Mouse (Mus musculus) telencephalon, adult 2 months (tissue): ENCODE data around the gene Tox3.

Source experiments
- DNase-seq: peaks from one replicate; pipeline ENCODE4 v3.0.0-alpha.2; 2011; ENCODE audit warnings: low read depth, low spot score

Tox3 gene

DNA sequence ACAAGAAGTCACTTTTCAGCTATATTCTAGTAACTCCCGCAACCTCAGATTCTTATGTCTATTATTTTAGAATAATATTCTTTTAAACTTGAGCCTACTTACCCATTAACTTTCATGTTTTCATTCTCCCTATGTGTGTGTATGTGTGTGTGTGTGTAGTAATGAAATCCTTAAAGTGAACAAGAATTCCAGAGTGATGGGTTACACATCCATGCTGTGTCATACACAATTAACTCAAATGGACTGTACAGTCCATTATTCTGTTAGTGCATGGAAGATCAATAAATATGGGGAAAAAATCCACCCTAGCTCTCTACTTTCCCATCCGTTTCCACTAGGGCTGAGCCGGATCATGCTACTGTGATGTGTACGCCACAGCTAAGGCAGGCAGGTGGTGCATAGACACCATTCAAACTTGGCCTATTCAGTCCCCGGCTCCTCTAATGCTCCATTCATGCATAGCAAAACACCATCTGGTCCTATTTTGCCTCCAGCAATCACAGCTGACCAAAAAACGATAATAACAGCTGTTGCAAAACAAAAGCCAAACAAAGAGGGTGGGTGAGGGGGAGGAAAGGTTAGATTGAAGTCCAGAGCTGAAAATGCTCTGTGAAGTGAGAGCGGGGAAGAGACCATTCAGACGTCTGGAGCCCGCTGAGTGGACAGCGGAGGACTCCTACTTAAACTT lies 103.5 kb downstream of the Tox3 start:
- no peak for DNase-seq

DNA sequence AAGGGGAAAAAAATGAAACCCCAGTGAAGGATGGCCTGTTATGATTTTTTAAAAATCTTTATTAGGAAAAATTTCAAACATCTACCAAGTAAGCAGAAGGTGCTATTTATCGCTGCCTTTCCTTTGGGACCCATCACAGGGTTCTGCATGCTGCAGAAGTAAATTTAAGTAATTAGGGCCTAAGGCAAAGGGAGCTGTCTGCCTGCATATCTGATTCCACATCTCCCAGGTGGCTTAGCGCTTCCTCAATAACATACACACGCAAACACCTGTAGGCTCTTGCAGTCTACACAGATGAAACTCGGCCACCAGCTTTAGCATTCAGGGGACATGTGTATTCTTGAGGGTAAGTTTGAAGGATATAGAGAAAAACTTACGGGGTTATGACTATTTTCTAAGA lies 104.2 kb downstream of the Tox3 start:
- no peak for DNase-seq

DNA sequence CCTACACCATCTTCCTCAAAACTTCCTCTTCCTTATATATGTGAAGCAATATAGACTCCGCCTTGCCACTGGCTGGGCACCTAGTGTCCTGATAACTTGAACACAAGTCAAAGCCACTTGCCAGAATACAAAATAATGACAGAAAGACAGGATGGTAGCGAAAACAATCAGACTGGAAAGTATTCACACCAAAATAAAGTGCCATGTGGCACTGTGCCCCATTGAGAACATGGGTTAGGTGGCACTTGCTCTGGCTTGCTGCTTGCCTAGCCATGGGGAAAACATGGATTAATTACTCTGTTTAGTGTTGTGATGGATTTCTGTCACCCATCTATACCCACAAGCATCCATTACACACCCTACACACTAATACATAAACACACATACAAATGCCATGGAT lies 105.8 kb downstream of the Tox3 start:
- DNase-seq = no peak

DNA sequence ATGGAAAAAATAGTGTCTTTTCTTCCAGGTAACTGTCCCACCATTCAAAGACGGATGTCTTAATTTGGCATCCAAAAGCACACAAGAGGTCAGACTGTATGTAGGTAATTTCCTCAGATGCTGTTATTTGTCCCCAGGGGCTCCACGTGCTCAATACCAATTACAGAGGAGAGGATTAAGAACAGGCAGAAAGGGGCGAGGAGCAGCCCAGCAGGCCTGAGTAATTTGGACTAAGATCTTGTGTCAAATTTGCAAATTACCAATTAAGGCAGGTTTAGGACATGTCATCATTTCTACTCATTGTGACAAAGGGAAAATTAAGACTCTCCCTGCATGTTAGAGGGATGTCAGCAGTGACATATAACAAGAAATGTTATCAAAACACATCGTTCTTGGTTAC lies 106.7 kb downstream of the Tox3 start:
- no peak for DNase-seq

DNA sequence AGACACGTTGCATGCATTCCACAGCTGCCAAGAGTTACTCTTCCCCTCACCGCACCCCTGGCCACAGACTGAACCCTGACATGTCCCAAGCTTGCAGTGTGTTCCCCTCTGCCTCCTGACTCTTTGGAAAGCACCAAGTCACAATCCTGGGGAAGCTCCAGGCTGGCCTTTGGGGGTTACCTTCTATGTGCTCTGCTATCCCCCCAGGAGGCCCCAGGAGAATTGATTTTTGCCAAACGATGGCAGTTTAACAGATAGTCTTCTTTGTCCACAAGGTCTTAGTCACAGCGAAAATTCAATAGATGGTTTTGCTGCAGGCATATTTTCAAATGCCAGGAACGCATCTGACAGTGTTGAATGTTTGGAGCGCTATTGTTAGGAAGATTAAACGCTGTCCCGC lies 115.6 kb downstream of the Tox3 start:
- no peak for DNase-seq

DNA sequence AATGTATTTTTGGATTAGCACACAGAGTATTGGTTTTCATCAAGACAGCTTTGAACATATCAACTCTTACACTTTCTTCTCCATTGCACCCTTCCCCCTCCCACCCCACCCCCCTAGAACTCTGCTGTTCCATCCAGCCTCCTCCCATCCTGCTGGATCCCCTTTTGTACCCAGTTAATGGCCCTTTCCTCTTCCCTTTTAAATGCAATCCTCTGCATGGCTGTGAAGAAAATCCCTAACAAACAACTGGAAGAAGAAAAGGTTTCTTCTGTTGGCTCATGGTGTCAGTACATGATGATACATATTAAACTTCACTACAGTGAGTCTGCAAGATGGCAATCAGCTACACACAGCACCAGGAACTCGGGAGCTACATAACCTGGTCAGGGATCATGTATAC lies 124.0 kb downstream of the Tox3 start:
- no peak for DNase-seq

DNA sequence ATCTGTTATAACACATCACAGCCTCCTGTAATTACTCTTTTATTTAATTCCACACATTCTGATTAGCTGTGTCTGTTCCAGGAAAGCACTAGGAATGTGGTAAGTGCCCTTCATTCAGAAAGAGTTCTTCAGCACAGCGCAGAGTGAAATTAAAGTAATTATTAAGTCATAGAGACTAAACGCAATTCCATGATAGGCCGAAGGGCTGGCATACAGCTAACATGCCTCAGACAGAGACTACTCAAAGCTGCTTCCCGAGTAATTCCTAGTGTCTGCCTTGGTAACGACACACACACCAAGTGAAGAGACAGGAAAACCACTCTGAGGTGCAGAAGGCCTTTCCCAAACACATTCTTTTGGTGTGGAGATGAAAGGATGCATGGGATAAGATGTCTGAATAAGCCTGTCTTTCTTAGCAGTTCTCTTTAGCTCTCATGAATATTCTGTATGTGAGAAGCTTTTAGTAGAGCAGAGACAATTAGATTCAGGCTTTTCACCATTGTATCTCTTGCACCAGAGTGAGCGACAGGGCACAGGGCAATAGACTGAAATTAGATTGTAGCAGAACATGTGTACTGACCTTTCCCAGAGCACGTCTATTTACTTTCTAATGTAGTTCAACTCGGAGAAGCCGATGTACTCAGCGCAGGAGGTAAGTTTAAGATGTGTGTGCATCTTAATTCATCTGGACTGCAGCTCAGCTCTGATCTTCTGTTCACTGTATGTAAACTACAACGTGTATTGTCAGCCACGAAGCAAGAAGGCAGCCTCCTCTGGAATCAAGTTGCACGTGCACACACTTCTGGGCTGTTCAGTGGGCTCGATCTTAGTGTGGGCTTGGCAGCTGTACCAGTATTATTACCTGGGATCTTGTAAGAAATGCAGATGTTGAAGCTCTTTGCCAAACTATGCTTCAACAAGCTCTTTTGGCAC lies 138.8 kb downstream of the Tox3 start:
- no peak for DNase-seq
